Mouse (Mus musculus) 416B (cell line): Measurements from ENCODE around the gene Iars2.

Experiments used
- DNase-seq: peaks from one replicate; pipeline ENCODE4 v3.0.0; 2011; ENCODE audit warnings: low read depth

Gene Iars2

GRCm38 (mm10) chr1:185279288-185279687 is 49.9 kb downstream of the Iars2 start:
- DNase-seq: no peak

DNA sequence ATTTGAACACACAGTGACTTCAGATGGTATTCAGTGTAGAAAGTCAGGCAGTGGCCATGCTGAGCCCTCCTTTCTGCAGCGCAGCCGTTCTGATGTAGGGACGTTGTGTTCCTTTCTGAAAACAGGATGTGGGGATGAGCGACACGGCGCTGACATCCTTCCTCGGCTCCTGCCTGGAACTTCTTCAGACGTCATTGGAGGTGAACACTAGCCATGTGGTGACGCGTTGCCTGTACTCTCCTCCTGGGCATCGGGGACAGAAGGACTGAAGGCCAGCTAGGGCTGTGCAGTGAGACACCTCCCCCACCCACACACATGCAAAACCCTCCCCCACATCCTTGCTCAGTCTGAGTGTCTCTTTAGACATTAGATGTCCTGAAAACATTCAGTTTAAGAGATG is 52.2 kb downstream of the Iars2 start:
- no peak for DNase-seq

GRCm38 (mm10) chr1:185275976-185276375 is 53.2 kb downstream of the Iars2 start:
- no peak for DNase-seq

DNA sequence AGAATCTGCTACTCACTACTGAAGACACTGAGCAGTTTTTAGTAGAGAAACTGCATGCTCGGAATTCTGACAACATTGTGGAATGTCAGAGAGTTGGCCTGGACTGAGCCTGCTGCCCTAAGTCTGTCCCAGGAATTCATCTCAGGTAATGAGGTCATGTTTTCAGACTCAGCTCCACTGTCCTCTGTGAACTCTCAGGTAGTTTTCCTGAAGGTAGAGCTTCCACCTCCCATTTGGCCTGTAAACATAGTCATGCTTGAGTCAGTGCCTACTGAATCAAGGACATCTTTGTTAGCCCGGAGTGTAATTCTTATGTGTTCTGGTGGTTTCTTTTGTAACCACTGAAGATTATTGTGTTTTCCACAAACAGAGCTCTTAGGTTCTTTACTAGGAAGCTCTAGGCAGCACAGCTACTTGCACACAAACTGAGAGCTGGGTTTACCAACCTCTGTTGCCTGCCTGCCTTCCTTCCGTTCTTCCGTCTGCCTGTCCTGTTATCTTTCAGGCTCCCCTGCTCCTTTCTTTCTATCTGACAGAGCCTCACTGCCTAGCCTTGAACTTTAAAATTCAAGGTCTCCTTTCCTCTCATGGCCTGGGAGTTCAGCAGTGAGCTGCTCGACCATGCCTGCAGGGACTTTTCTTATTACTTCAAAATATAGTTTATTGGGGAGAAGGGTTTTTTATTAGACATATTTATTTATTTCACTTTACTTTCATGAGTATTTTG is 54.2 kb downstream of the Iars2 start:
- no peak for DNase-seq

DNA sequence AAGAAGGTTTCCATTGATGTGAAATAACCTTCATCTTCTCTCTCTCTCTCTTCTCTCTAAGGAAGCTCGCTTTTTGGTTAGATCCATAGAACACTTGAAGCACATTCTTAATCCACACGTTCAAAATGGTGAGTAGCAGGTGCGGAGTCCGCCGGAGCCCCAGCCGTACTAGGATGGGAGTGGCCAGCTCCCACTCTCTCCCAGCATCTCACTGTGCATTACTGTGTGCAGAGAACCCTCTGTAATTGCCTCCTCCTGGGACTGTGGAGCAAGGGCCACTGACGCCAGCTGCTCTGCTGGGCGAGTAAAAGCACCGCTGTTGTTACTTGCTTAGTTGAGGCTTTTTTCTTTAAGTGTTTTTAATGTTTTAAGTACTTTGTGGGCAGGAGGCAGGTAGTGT is 57.8 kb downstream of the Iars2 start:
- DNase-seq: no peak

DNA sequence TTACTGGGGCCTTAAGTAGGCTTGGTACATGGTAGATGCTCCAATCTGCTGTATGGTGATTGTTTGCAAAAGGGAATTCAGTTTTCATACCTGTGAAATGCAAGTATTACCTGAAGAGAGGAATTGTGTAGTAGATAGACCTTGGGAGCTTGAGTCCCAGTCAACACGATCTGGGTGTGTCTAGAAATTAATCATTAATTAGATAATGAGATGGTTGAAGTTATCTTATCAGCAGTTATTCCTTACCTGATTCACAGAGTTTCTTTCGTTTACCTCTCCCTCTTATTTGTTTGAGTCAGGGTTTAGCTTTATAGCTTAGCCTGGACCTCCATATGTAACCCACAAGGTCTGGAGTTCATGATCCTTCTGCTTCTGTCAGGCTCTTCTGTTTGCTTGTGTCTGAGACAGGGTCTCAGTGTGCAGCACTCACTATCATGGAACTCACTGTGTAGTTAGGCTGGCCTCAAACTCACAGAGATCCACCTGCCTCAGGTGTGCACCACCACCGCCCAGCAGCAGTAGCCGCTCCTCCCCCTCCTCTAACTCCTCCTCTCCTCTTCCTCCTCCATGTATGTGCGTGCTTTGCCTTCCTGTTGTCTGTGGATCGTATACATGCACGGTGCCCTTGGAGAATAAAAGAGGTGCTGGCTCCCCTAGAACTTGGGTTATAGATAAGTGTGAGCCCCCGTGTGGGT is 58.6 kb downstream of the Iars2 start:
- DNase-seq: no peak

DNA sequence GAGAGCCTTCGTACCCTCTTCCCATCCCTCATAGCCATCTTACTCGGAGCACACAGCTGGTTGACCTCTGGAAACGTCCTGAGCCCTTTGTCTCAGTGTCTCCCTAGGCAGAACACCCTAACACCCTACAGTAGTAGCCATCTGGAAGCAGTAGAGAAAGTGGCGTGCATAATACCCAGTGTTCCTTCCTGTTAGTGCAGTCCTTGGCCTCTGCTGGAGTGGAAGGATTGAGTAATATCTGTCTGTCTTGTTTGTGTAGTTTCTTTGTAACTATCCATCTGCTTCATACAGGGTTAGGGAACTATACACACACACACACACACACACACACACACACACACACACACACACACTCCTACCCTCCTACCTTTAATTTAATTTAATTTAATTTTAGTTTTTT is 60.5 kb downstream of the Iars2 start:
- peak; percentile 42 for DNase-seq

- peak; percentile 18 for DNase-seq
Observed at GRCm38 (mm10) chr1:185262565-185262964, 66.6 kb downstream of the Iars2 start.

DNA sequence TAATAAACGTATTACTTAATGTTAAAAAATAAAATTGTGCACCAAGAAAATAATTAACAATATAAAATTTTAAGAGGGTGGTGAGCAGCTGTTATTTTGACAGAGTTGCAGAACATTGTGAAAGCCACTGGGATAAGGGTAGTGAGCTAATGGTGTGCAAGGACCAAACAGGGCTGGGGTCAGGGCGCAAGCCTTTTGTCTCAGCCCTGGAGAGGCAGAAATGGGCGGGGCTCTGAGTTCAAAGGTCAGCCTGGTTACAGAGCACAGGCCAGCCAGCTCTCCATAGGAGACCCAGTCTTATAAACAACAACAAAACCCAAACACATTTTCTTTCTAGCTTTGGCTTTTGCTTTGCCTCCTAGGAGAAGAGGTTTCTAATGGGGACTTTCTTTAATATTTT is 72.4 kb downstream of the Iars2 start:
- no peak for DNase-seq

GRCm38 (mm10) chr1:185255336-185255735 is 73.9 kb downstream of the Iars2 start:
- no peak for DNase-seq

GRCm38 (mm10) chr1:185253140-185253892 is 75.9 kb downstream of the Iars2 start:
- peak; percentile 27 for DNase-seq

DNA sequence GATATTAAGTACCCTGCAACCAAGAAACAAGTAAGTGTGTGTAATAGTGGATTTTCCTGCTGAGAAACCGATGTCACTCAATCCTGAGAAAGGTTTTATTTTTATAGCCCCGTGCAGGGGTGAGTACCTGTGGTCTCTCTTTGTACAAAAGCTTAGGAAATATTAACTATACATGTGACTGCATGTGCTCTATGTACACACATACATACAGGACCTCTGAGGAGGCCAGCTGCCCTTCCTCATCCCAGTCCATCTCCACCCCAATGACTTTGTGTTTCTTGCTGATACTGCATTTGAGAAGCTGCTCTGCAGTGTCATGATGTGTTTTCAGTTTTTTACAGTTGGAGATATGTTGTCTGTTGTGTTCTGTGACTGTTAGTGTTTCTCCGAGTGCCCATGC is 76.8 kb downstream of the Iars2 start:
- no peak for DNase-seq

DNA sequence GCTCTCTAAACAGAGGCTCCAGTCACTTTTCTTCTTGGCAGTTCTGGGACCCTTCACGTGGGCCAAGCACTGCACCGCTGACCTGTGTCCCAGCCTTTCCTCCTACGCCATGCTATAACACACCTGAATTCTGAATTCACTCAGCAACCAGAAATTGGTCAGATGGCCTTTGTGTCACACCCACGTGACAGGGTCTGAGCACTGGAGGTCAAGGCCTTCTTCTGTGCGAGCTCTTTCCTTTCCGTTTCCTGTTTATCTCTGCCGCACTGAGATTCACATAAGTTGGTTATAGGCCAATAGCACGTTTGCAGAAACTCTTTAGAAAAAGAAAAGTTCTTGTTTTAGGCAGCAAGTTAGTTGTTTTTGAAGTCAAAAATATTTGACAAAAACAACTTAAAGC is 80.5 kb downstream of the Iars2 start:
- no peak for DNase-seq

- DNase-seq: no peak
Observed at GRCm38 (mm10) chr1:185247429-185248085, 81.6 kb downstream of the Iars2 start.

DNA sequence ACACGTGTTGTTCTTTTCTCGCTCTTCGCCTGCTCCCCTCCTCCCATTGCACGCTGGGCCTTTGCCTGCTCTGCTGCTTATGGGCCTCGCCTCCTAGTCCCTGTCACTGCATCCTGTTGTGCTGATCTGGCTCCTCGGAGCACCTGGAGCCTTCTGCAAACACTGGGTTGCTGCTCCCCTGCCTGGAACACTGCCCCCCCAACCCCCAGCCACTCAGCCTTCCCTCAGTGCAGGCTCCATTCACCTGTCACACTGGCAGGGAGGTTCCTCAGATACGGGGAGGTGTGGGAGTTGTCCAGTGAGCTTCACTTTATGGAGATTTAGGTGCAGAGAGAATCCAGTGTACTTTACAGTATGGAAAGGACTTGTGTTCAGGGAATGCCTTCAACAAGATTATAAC is 83.7 kb downstream of the Iars2 start:
- no peak for DNase-seq

GRCm38 (mm10) chr1:185243013-185243412 is 86.2 kb downstream of the Iars2 start:
- DNase-seq: no peak

DNA sequence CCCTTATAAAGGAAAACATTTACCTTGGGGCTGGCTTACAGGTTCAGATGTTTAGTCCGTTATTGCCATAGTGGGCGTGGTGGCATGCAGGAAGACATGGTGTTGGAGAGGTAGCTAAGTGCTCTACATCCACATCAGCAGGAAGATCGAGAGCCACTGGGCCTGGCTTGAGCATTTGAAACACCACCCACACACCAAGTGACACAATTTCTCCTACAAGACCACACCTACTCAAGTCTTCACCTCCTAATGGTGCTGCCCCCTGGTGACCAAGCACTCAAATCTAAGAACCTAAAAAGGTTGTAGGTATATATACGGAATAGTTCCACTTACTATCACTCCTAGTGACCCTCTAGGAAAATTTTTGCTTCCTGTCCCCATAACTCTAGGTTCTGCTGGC is 92.7 kb downstream of the Iars2 start:
- peak; percentile 68 for DNase-seq

DNA sequence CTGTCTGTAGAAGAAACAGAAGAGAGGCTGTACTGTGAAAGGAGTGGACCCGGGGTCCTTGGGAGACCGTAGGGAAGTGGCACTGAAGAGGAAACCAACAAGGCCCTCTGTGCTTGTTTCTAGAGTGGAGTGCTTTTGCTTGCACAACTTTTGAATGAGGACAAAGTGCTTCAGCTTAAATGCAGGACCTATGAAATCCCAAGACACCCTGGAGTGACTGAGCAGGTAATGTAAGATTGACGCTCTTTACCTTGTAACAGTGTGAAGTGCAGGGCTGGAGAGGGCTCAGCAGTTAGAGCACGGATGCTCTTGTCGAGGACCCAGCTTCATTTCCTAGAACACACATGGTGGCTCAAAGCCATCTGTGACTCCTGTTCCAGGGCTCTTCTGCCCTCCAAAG is 93.4 kb downstream of the Iars2 start:
- no peak for DNase-seq
